Mouse (Mus musculus) forebrain, embryonic 14.5 days (tissue): ENCODE data around the gene Olfr1281. TPM values are rescaled to one million over a fixed set of nuclear protein-coding genes. Genes with fewer than 3 reads are reported as not detected.

Experiments
- polyA plus RNA-seq: library from polyadenylated mRNA; unstranded; fragments of >200 nt; fragmentation: Nextera tagmentation; extraction: Ambion mirVana; gene quantifications from 2 replicates; pipeline ENCODE4 v1.2.1, GENCODE M21; 2014

Gene Olfr1281
- polyA plus RNA-seq, 1 experiment from 2014 or later, result not detected

Other genes starting within 250 kb of the Olfr1281 start
- not detected in 2 replicates for gene Gm13941, start 220.5 kb upstream of the Olfr1281 start, polyA plus RNA-seq
- gene Gm15130, start 173.6 kb upstream of the Olfr1281 start, polyA plus RNA-seq, result not detected in 2 replicates
- gene 4930430A15Rik, start 96.9 kb upstream of the Olfr1281 start, polyA plus RNA-seq, result not detected in 2 replicates
- not detected in 2 replicates for gene Olfr1275, start 91.2 kb upstream of the Olfr1281 start, polyA plus RNA-seq
- not detected in 2 replicates for gene Olfr1276, start 72.0 kb upstream of the Olfr1281 start, polyA plus RNA-seq
- gene Olfr1277, start 52.4 kb upstream of the Olfr1281 start, polyA plus RNA-seq, result not detected in 2 replicates
- gene Olfr1278, start 36.4 kb upstream of the Olfr1281 start, polyA plus RNA-seq, result not detected in 2 replicates
- gene Olfr1279, start 25.9 kb upstream of the Olfr1281 start, polyA plus RNA-seq, result not detected in 2 replicates
- gene Olfr1280, start 12.5 kb upstream of the Olfr1281 start, polyA plus RNA-seq, result not detected in 2 replicates
- not detected in 2 replicates for gene Olfr1282, start 9.6 kb downstream of the Olfr1281 start, polyA plus RNA-seq
- gene Olfr1283, start 40.3 kb downstream of the Olfr1281 start, polyA plus RNA-seq, result not detected in 2 replicates
- gene Olfr1284, start 49.0 kb downstream of the Olfr1281 start, polyA plus RNA-seq, result not detected in 2 replicates
- not detected in 2 replicates for gene Olfr1286, start 96.6 kb downstream of the Olfr1281 start, polyA plus RNA-seq
- gene Olfr1287, start 122.6 kb downstream of the Olfr1281 start, polyA plus RNA-seq, result not detected in 2 replicates
- not detected in 2 replicates for gene Olfr1288, start 147.6 kb downstream of the Olfr1281 start, polyA plus RNA-seq
- gene Olfr1289, start 154.3 kb downstream of the Olfr1281 start, polyA plus RNA-seq, result not detected in 2 replicates
- not detected in 2 replicates for gene Olfr1290, start 167.3 kb downstream of the Olfr1281 start, polyA plus RNA-seq
- gene Olfr1291-ps1, start 170.7 kb downstream of the Olfr1281 start, polyA plus RNA-seq, result not detected in 2 replicates
- not detected in 2 replicates for gene Olfr1293-ps, start 198.7 kb downstream of the Olfr1281 start, polyA plus RNA-seq
- not detected in 2 replicates for gene Olfr1294, start 213.8 kb downstream of the Olfr1281 start, polyA plus RNA-seq
- gene Olfr1295, start 243.2 kb downstream of the Olfr1281 start, polyA plus RNA-seq, result not detected in 2 replicates